14 mouse cellular contexts compared by ENCODE assay signal in the genomic region with DNA sequence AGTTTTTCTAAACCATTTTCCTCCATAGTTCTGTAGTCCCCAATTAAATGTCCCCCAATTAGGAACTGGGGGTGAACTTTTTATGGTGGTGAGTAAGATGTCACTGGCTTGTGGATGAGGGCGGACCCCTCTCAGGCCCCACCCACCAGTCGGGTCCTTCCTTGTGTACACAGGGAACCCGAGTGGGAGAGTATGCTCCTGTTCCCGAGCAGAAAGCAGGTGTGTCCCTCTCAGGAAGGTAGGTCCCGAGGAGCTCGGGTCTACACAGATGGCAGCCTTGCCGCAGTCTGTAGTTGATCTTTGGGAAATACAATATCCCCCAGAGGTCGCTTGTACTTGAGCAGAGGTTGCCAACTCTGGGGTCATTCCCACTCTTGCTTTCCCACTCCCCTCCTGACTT. TPM values are rescaled to one million over a fixed set of nuclear protein-coding genes. Genes with fewer than 3 reads are reported as not detected.
DNase-seq lines count a peak whose midpoint lies in the region; ATAC-seq and TF ChIP-seq lines count a peak whose summit lies in the region.
"Had no signal": no experiment of that assay in that cellular context is flagged by ENCODE, and none has a peak within 500 bp of the region (broad histone marks: within the 10 kb centered on the region; RNA-seq: fewer than 3 reads in every experiment).

No protein-coding gene starts in this region.

- H3K27me3 ChIP-seq in hindbrain, embryonic 10.5 days (ENCODE audit: insufficient read depth, poor library complexity, severe bottlenecking), result no peaks in the 10 kb centered on the region
- no peaks in the 10 kb centered on the region for H3K27me3 ChIP-seq in hindbrain, embryonic 13.5 days
- H3K27me3 ChIP-seq in MEL (ENCODE audit: control insufficient read depth in 1 of 2, insufficient read depth in 2 of 2, low read length in 2 of 2), result no peaks in the 10 kb centered on the region
- no peaks in the 10 kb centered on the region for H3K27me3 ChIP-seq in liver, embryonic 12.5 days (replicated peaks)
- H3K27me3 ChIP-seq: embryonic facial prominence, embryonic 13.5 days; limb, embryonic 12.5 days had no signal

- no peak for ATAC-seq in hindbrain, embryonic 13.5 days (ENCODE audit: low FRiP score)
- 0 out of 2 replicates have a peak, but pooled peaks have one; percentile 44 for ATAC-seq in erythroblast, adult 5-6 weeks (replicated peaks; ENCODE audit: low FRiP score, poor library complexity, severe bottlenecking)
- ATAC-seq in liver, embryonic 12.5 days, result peak; percentile 29; the same call in 1 of the 2 replicates
- no peak for ATAC-seq in granulocyte monocyte progenitor cell, adult 5-6 weeks (replicated peaks; ENCODE audit: poor library complexity, severe bottlenecking)
- ATAC-seq: hindbrain, embryonic 16.5 days; midbrain, embryonic 16.5 days had no signal

- no peak for TF ChIP-seq CTCF in MEL (IDR thresholded peaks at IDR 0.05 in 2 of 3, conservative IDR thresholded peaks at IDR 0.05 in 1 of 3; ENCODE audit: control insufficient read depth in 1 of 3, insufficient read depth in 1 of 3, low read depth in 2 of 3, low read length in 3 of 3, poor library complexity in 1 of 3, severe bottlenecking in 1 of 3)

- no peak overlapping the region for H3K4me2 ChIP-seq in hindbrain, embryonic 13.5 days
- H3K4me2 ChIP-seq in liver, embryonic 12.5 days, result peak overlapping the region; percentile 70
- H3K4me2 ChIP-seq: embryonic facial prominence, embryonic 13.5 days; limb, embryonic 12.5 days had no signal

- no peak for TF ChIP-seq EP300 in MEL (IDR thresholded peaks at IDR 0.05; ENCODE audit: low read depth in 1 of 2, low read length in 2 of 2)

- H3K9me3 ChIP-seq in hindbrain, embryonic 10.5 days, result no peaks in the 10 kb centered on the region
- H3K9me3 ChIP-seq in hindbrain, embryonic 13.5 days, result no peaks in the 10 kb centered on the region
- H3K9me3 ChIP-seq in MEL (replicated peaks; ENCODE audit: insufficient read depth, low read length), result no peaks in the 10 kb centered on the region
- no peaks in the 10 kb centered on the region for H3K9me3 ChIP-seq in liver, embryonic 12.5 days (replicated peaks)
- H3K9me3 ChIP-seq: embryonic facial prominence, embryonic 13.5 days; limb, embryonic 12.5 days had no signal

- TF ChIP-seq POLR2A in MEL (IDR thresholded peaks at IDR 0.05; ENCODE audit: control insufficient read depth in 1 of 2, insufficient read depth in 1 of 2, low read depth in 1 of 2, low read length in 2 of 2, poor library complexity in 1 of 2), result no peak

- peaks cover 25% of the 10 kb centered on the region for H3K4me1 ChIP-seq in hindbrain, embryonic 10.5 days (replicated peaks)
- peaks cover 31% of the 10 kb centered on the region for H3K4me1 ChIP-seq in hindbrain, embryonic 13.5 days (replicated peaks)
- H3K4me1 ChIP-seq in MEL (ENCODE audit: control insufficient read depth in 1 of 2, insufficient read depth in 2 of 2, low read length in 2 of 2), result peaks cover 27 to 37% of the 10 kb centered on the region in 2 experiments
- H3K4me1 ChIP-seq in liver, embryonic 12.5 days, result peaks cover 100% of the 10 kb centered on the region

- no peak for TF ChIP-seq RAD21 in MEL (IDR thresholded peaks at IDR 0.05; ENCODE audit: low read depth, low read length)

- DNase-seq in hindbrain, embryonic 10.5 days (ENCODE audit: low spot score), result no peak
- DNase-seq in MEL (ENCODE audit: low read depth, low spot score), result no peak
- DNase-seq in right cerebral cortex, postnatal 14 days, result no peak
- DNase-seq in Muller cell, postnatal 12 days (ENCODE audit: inconsistent ontology term), result no peak
- DNase-seq: adrenal gland, adult 8-10 months; cerebellum, adult 18-20 months had no signal

- peak overlapping the region; percentile 56; the same call in 1 of the 2 replicates for H3K27ac ChIP-seq in hindbrain, embryonic 10.5 days
- no peak overlapping the region for H3K27ac ChIP-seq in hindbrain, embryonic 13.5 days
- H3K27ac ChIP-seq in MEL (ENCODE audit: control insufficient read depth, low read depth, low read length), result peak overlapping the region; percentile 98
- H3K27ac ChIP-seq in liver, embryonic 12.5 days, result peak overlapping the region; percentile 98
- H3K27ac ChIP-seq: embryonic facial prominence, embryonic 13.5 days; limb, embryonic 12.5 days had no signal

- no peak overlapping the region for H3K9ac ChIP-seq in hindbrain, embryonic 13.5 days
- H3K9ac ChIP-seq in MEL (ENCODE audit: control insufficient read depth, low read depth, low read length, poor library complexity, severe bottlenecking), result peak overlapping the region; percentile 73
- peak overlapping the region; percentile 71 for H3K9ac ChIP-seq in liver, embryonic 12.5 days
- H3K9ac ChIP-seq: embryonic facial prominence, embryonic 13.5 days; limb, embryonic 12.5 days had no signal

- peaks cover 98% of the 10 kb centered on the region for H3K36me3 ChIP-seq in hindbrain, embryonic 10.5 days
- H3K36me3 ChIP-seq in hindbrain, embryonic 13.5 days, result peaks cover 89% of the 10 kb centered on the region
- peaks cover 17 to 35% of the 10 kb centered on the region in 2 experiments for H3K36me3 ChIP-seq in MEL (ENCODE audit: control insufficient read depth in 1 of 2, insufficient read depth in 2 of 2, low read length in 2 of 2)
- H3K36me3 ChIP-seq in liver, embryonic 12.5 days, result peaks cover 96% of the 10 kb centered on the region

- no peak overlapping the region for H3K4me3 ChIP-seq in hindbrain, embryonic 10.5 days
- H3K4me3 ChIP-seq in hindbrain, embryonic 13.5 days, result no peak overlapping the region
- H3K4me3 ChIP-seq in MEL (ENCODE audit: control insufficient read depth in 1 of 2, insufficient read depth in 1 of 2, low read depth in 2 of 2, low read length in 2 of 2), result peak overlapping the region in 1 of 2 experiments; percentile 33; a peak in 2 of 4 replicates
- peak overlapping the region; percentile 37 for H3K4me3 ChIP-seq in liver, embryonic 12.5 days
- H3K4me3 ChIP-seq: embryonic facial prominence, embryonic 13.5 days; limb, embryonic 12.5 days had no signal

- peaks cover 9% of the 10 kb centered on the region for H3K79me2 ChIP-seq in MEL (ENCODE audit: control insufficient read depth, insufficient read depth, low read length, poor library complexity)

- WGBS in hindbrain, embryonic 10.5 days, result 72% methylated on average over 8 of the region's 8 CpGs
- 83% methylated on average over 8 of the region's 8 CpGs for WGBS in hindbrain, embryonic 13.5 days
- WGBS in liver, embryonic 12.5 days (ENCODE audit: insufficient replicate concordance), result 22% methylated on average over 8 of the region's 8 CpGs

RNA-seq across cellular contexts. Expression of gene Ehd1, which starts 8.7 kb away (rescaled TPM):
- polyA plus RNA-seq in hindbrain, embryonic 10.5 days (2016; fragmentation: Nextera tagmentation; extraction: Ambion mirVana), result 87.8 and 103 TPM in 2 replicates
- polyA plus RNA-seq in hindbrain, embryonic 13.5 days (2015; fragmentation: Nextera tagmentation; extraction: Ambion mirVana), result 86.8 and 96.4 TPM in 2 replicates
- 57.8 and 65.9 TPM in 2 replicates for total RNA-seq in MEL (2012; rRNA removed)
- 100 to 1,000 TPM in 1 of 2 experiments, not detected in 1; 105 TPM for polyA plus RNA-seq in MEL (2012; ENCODE audit: insufficient read depth in 1 of 2, insufficient read length in 2 of 2, low read depth in 1 of 2, low replicate concordance in 2 of 2, missing spikeins in 1 of 2)
- total RNA-seq in erythroblast, adult 5-6 weeks (2015; ENCODE audit: low replicate concordance), result 12.7 and 13.2 TPM in 2 replicates
- total RNA-seq in erythroblast, adult 5-6 weeks (2017; ENCODE audit: low replicate concordance), result 25.8 and 25.9 TPM in 2 replicates
- polyA plus RNA-seq in liver, embryonic 12.5 days (2016; fragmentation: Nextera tagmentation; extraction: Ambion mirVana), result 85.4 and 91.9 TPM in 2 replicates
- 20.4 and 20.6 TPM in 2 replicates for total RNA-seq in granulocyte monocyte progenitor cell, adult 5-6 weeks (2014; fragmentation: Nextera tagmentation)
- 16.2 and 21.6 TPM in 2 replicates for total RNA-seq in granulocyte monocyte progenitor cell, adult 5-6 weeks (2017)

RNA-seq across cellular contexts. Expression of gene Cdc42bpg, which starts 21.0 kb away (rescaled TPM):
- polyA plus RNA-seq in hindbrain, embryonic 10.5 days (2016; fragmentation: Nextera tagmentation; extraction: Ambion mirVana), result 0.29 and 0.37 TPM in 2 replicates
- 0.42 and 0.48 TPM in 2 replicates for polyA plus RNA-seq in hindbrain, embryonic 13.5 days (2015; fragmentation: Nextera tagmentation; extraction: Ambion mirVana)
- 2.0 and 2.6 TPM in 2 replicates for total RNA-seq in MEL (2012; rRNA removed)
- 1 to 10 TPM in 1 of 2 experiments, not detected in 1; 4.5 TPM for polyA plus RNA-seq in MEL (2012; ENCODE audit: insufficient read depth in 1 of 2, insufficient read length in 2 of 2, low read depth in 1 of 2, low replicate concordance in 2 of 2, missing spikeins in 1 of 2)
- 0.21 TPM in 1 of 2 replicates, not detected in the other for total RNA-seq in erythroblast, adult 5-6 weeks (2015; ENCODE audit: low replicate concordance)
- total RNA-seq in erythroblast, adult 5-6 weeks (2017; ENCODE audit: low replicate concordance), result 0.17 and 0.70 TPM in 2 replicates
- 0.20 TPM in 2 replicates for polyA plus RNA-seq in liver, embryonic 12.5 days (2016; fragmentation: Nextera tagmentation; extraction: Ambion mirVana)
- total RNA-seq in granulocyte monocyte progenitor cell, adult 5-6 weeks (2014; fragmentation: Nextera tagmentation), result 2.6 and 4.1 TPM in 2 replicates
- 3.6 and 4.4 TPM in 2 replicates for total RNA-seq in granulocyte monocyte progenitor cell, adult 5-6 weeks (2017)

RNA-seq across cellular contexts. Expression of gene Atg2a, which starts 43.8 kb away (rescaled TPM):
- 10.3 and 14.9 TPM in 2 replicates for polyA plus RNA-seq in hindbrain, embryonic 10.5 days (2016; fragmentation: Nextera tagmentation; extraction: Ambion mirVana)
- polyA plus RNA-seq in hindbrain, embryonic 13.5 days (2015; fragmentation: Nextera tagmentation; extraction: Ambion mirVana), result 11.6 and 11.7 TPM in 2 replicates
- total RNA-seq in MEL (2012; rRNA removed), result 7.9 and 10.6 TPM in 2 replicates
- polyA plus RNA-seq in MEL (2012; ENCODE audit: insufficient read depth in 1 of 2, insufficient read length in 2 of 2, low read depth in 1 of 2, low replicate concordance in 2 of 2, missing spikeins in 1 of 2), result 10 to 100 TPM in 1 of 2 experiments, not detected in 1; 21.7 TPM
- 32.4 and 33.4 TPM in 2 replicates for total RNA-seq in erythroblast, adult 5-6 weeks (2015; ENCODE audit: low replicate concordance)
- total RNA-seq in erythroblast, adult 5-6 weeks (2017; ENCODE audit: low replicate concordance), result 32.2 and 39.0 TPM in 2 replicates
- 7.1 and 8.2 TPM in 2 replicates for polyA plus RNA-seq in liver, embryonic 12.5 days (2016; fragmentation: Nextera tagmentation; extraction: Ambion mirVana)
- total RNA-seq in granulocyte monocyte progenitor cell, adult 5-6 weeks (2014; fragmentation: Nextera tagmentation), result 18.3 and 30.9 TPM in 2 replicates
- total RNA-seq in granulocyte monocyte progenitor cell, adult 5-6 weeks (2017), result 5.5 and 8.3 TPM in 2 replicates

RNA-seq across cellular contexts. Expression of gene Men1, which starts 49.6 kb away (rescaled TPM):
- 125 and 129 TPM in 2 replicates for polyA plus RNA-seq in hindbrain, embryonic 10.5 days (2016; fragmentation: Nextera tagmentation; extraction: Ambion mirVana)
- polyA plus RNA-seq in hindbrain, embryonic 13.5 days (2015; fragmentation: Nextera tagmentation; extraction: Ambion mirVana), result 71.7 and 73.8 TPM in 2 replicates
- 37.7 and 39.4 TPM in 2 replicates for total RNA-seq in MEL (2012; rRNA removed)
- polyA plus RNA-seq in MEL (2012; ENCODE audit: insufficient read depth in 1 of 2, insufficient read length in 2 of 2, low read depth in 1 of 2, low replicate concordance in 2 of 2, missing spikeins in 1 of 2), result 100 to 1,000 TPM in 1 of 2 experiments, not detected in 1; 132 TPM
- 6.0 and 7.3 TPM in 2 replicates for total RNA-seq in erythroblast, adult 5-6 weeks (2015; ENCODE audit: low replicate concordance)
- total RNA-seq in erythroblast, adult 5-6 weeks (2017; ENCODE audit: low replicate concordance), result 2.5 and 9.6 TPM in 2 replicates
- 48.6 and 49.4 TPM in 2 replicates for polyA plus RNA-seq in liver, embryonic 12.5 days (2016; fragmentation: Nextera tagmentation; extraction: Ambion mirVana)
- total RNA-seq in granulocyte monocyte progenitor cell, adult 5-6 weeks (2014; fragmentation: Nextera tagmentation), result 37.7 and 54.2 TPM in 2 replicates
- total RNA-seq in granulocyte monocyte progenitor cell, adult 5-6 weeks (2017), result 30.5 and 33.4 TPM in 2 replicates

RNA-seq across cellular contexts. Expression of gene Ppp2r5b, which starts 49.6 kb away (rescaled TPM):
- 37.8 and 53.8 TPM in 2 replicates for polyA plus RNA-seq in hindbrain, embryonic 10.5 days (2016; fragmentation: Nextera tagmentation; extraction: Ambion mirVana)
- 93.8 and 98.3 TPM in 2 replicates for polyA plus RNA-seq in hindbrain, embryonic 13.5 days (2015; fragmentation: Nextera tagmentation; extraction: Ambion mirVana)
- total RNA-seq in MEL (2012; rRNA removed), result 10.4 and 14.7 TPM in 2 replicates
- polyA plus RNA-seq in MEL (2012; ENCODE audit: insufficient read depth in 1 of 2, insufficient read length in 2 of 2, low read depth in 1 of 2, low replicate concordance in 2 of 2, missing spikeins in 1 of 2), result 10 to 100 TPM in 1 of 2 experiments, not detected in 1; 15.6 TPM
- 45.5 and 51.0 TPM in 2 replicates for total RNA-seq in erythroblast, adult 5-6 weeks (2015; ENCODE audit: low replicate concordance)
- 117 and 295 TPM in 2 replicates for total RNA-seq in erythroblast, adult 5-6 weeks (2017; ENCODE audit: low replicate concordance)
- 6.4 TPM in 2 replicates for polyA plus RNA-seq in liver, embryonic 12.5 days (2016; fragmentation: Nextera tagmentation; extraction: Ambion mirVana)
- 3.0 and 3.1 TPM in 2 replicates for total RNA-seq in granulocyte monocyte progenitor cell, adult 5-6 weeks (2014; fragmentation: Nextera tagmentation)
- total RNA-seq in granulocyte monocyte progenitor cell, adult 5-6 weeks (2017), result 1.9 and 3.7 TPM in 2 replicates

Comparison
In these comparisons a context has a peak if more than half of its experiments do, and no peak if none do; other contexts are left out.
1. ATAC-seq: peak in erythroblast, adult 5-6 weeks (single experiment) and liver, embryonic 12.5 days (single experiment); none in hindbrain, embryonic 13.5 days (single experiment) and granulocyte monocyte progenitor cell, adult 5-6 weeks (single experiment).